Mouse (Mus musculus) liver, embryonic 15.5 days (tissue): Measurements from ENCODE around the gene Golga5. TPM values are rescaled to one million over a fixed set of nuclear protein-coding genes. Genes with fewer than 3 reads are reported as not detected.
"Not testable (repeated sequence)": the region's sequence is repeated elsewhere in the genome, so short reads cannot be mapped to it uniquely, and the experiment has no call there.

Experiments
- ATAC-seq: fragments of 200-750 bp; cut with Nextera tagmentation; 2 replicates; pipeline ENCODE4 v1.8.0; 2017; ENCODE audit warnings: moderate number of reproducible peaks, mild to moderate bottlenecking, moderate library complexity; ENCODE audit not compliant: insufficient read depth
- H3K27ac ChIP-seq: fragments of 300-500 bp; sonication (generic); replicated peaks from 2 replicates; pipeline ENCODE4 v1.5.1; 2015; ENCODE audit warnings: mild to moderate bottlenecking, inconsistent platforms
- H3K27me3 ChIP-seq: fragments of 300-500 bp; sonication (generic); 2 replicates; pipeline ENCODE4 v1.6.1; 2015; ENCODE audit warnings: mild to moderate bottlenecking, inconsistent platforms
- H3K36me3 ChIP-seq: fragments of 300-500 bp; sonication (generic); replicated peaks from 2 replicates; pipeline ENCODE4 v1.6.1; 2015; ENCODE audit warnings: moderate library complexity, mild to moderate bottlenecking, inconsistent platforms
- H3K4me1 ChIP-seq: fragments of 300-500 bp; sonication (generic); replicated peaks from 2 replicates; pipeline ENCODE4 v1.6.1; 2015; ENCODE audit warnings: inconsistent platforms
- H3K4me2 ChIP-seq: fragments of 300-500 bp; sonication (generic); 2 replicates; pipeline ENCODE4 v1.6.1; 2015; ENCODE audit warnings: moderate library complexity, mild to moderate bottlenecking, inconsistent platforms
- H3K4me3 ChIP-seq: fragments of 300-500 bp; sonication (generic); replicated peaks from 2 replicates; pipeline ENCODE4 v1.5.1; 2015; ENCODE audit warnings: mild to moderate bottlenecking, inconsistent platforms
- H3K9ac ChIP-seq: fragments of 300-500 bp; sonication (generic); 2 replicates; pipeline ENCODE4 v1.6.1; 2015; ENCODE audit warnings: moderate library complexity, mild to moderate bottlenecking, inconsistent platforms
- H3K9me3 ChIP-seq: fragments of 300-500 bp; sonication (generic); replicated peaks from 2 replicates; pipeline ENCODE4 v1.6.1; 2016; ENCODE audit warnings: inconsistent platforms
- WGBS: fragments of 180-500 bp; shearing (Covaris S2); methylation state at CpG from one replicate; pipeline ENCODE4 v1.1.7; 2015; ENCODE audit warnings: mixed read lengths; ENCODE audit not compliant: insufficient replicate concordance; 5-methylcytosine and 5-hydroxymethylcytosine counted together
- polyA plus RNA-seq: library from polyadenylated mRNA; unstranded; fragments of >200 nt; fragmentation: Nextera tagmentation; extraction: Ambion mirVana; gene quantifications from 2 replicates; pipeline ENCODE4 v1.2.1, GENCODE M21; 2015

Golga5 gene
- polyA plus RNA-seq, 1 experiment from 2014 or later = 12.5 TPM

- WGBS = 53% methylated on average over 3 of the region's 3 CpGs
- ATAC-seq = no peak
- H3K4me2 ChIP-seq = no peak overlapping the region
- no peak overlapping the region for H3K4me3 ChIP-seq
- H3K36me3 ChIP-seq = peaks cover 76% of the 10 kb centered on the region
- no peak overlapping the region for H3K9ac ChIP-seq
- no peaks in the 10 kb centered on the region for H3K4me1 ChIP-seq
- H3K27ac ChIP-seq = no peak overlapping the region
- H3K9me3 ChIP-seq = no peaks in the 10 kb centered on the region
- H3K27me3 ChIP-seq = no peaks in the 10 kb centered on the region
These were observed 16.0 kb downstream of the Golga5 start for GRCm38 (mm10) chr12:102484946-102485345.

- Histone ChIP-seq H3K4me3 (no peak overlapping the region), H3K36me3 (peaks cover 76% of the 10 kb centered on the region), H3K4me1 (no peaks in the 10 kb centered on the region), H3K27ac (no peak overlapping the region), H3K9me3 (no peaks in the 10 kb centered on the region), H3K4me2 (no peak overlapping the region), H3K27me3 (no peaks in the 10 kb centered on the region), H3K9ac (no peak overlapping the region)
- no peak for ATAC-seq
- WGBS = 82% methylated on average over 5 of the region's 5 CpGs
These were observed 23.0 kb downstream of the Golga5 start for GRCm38 (mm10) chr12:102491911-102492310.

- not testable (repeated sequence) for H3K27ac ChIP-seq, H3K4me1 ChIP-seq, ATAC-seq, H3K27me3 ChIP-seq, H3K9ac ChIP-seq, H3K9me3 ChIP-seq, H3K4me3 ChIP-seq, H3K4me2 ChIP-seq
- WGBS = 29% methylated on average over 6 of the region's 6 CpGs
- peaks cover 65% of the 10 kb centered on the region for H3K36me3 ChIP-seq
These were observed 26.8 kb downstream of the Golga5 start for GRCm38 (mm10) chr12:102495754-102496153.

- peaks cover 46% of the 10 kb centered on the region for H3K36me3 ChIP-seq
- WGBS = 61% methylated on average over 2 of the region's 2 CpGs
- H3K4me2 ChIP-seq = no peak overlapping the region
- no peak overlapping the region for H3K27ac ChIP-seq
- H3K9ac ChIP-seq = no peak overlapping the region
- no peak overlapping the region for H3K4me3 ChIP-seq
- no peaks in the 10 kb centered on the region for H3K9me3 ChIP-seq
- no peak for ATAC-seq
- no peaks in the 10 kb centered on the region for H3K4me1 ChIP-seq
- H3K27me3 ChIP-seq = no peaks in the 10 kb centered on the region
These were observed 29.0 kb downstream of the Golga5 start for GRCm38 (mm10) chr12:102497905-102498304.

- Histone ChIP-seq H3K27me3 (no peaks in the 10 kb centered on the region), H3K4me3 (no peak overlapping the region), H3K9ac (no peak overlapping the region), H3K27ac (no peak overlapping the region), H3K4me2 (no peak overlapping the region), H3K9me3 (no peaks in the 10 kb centered on the region), H3K4me1 (no peaks in the 10 kb centered on the region), H3K36me3 (peaks cover 39% of the 10 kb centered on the region)
- ATAC-seq = no peak
- WGBS = 78% methylated on average over 8 of the region's 8 CpGs
These were observed 29.8 kb downstream of the Golga5 start for GRCm38 (mm10) chr12:102498726-102499125.

GRCm38 (mm10) chr12:102499210-102499609 is 30.3 kb downstream of the Golga5 start:
- no peaks in the 10 kb centered on the region for H3K4me1 ChIP-seq
- H3K36me3 ChIP-seq = peaks cover 35% of the 10 kb centered on the region
- H3K9ac ChIP-seq = no peak overlapping the region
- H3K4me3 ChIP-seq = no peak overlapping the region
- no peak overlapping the region for H3K27ac ChIP-seq
- no peaks in the 10 kb centered on the region for H3K27me3 ChIP-seq
- H3K9me3 ChIP-seq = no peaks in the 10 kb centered on the region
- 79% methylated on average over 5 of the region's 5 CpGs for WGBS
- H3K4me2 ChIP-seq = no peak overlapping the region
- ATAC-seq = no peak

GRCm38 (mm10) chr12:102499723-102500122 is 30.8 kb downstream of the Golga5 start:
- Histone ChIP-seq H3K4me3 (no peak overlapping the region), H3K4me1 (no peaks in the 10 kb centered on the region), H3K4me2 (no peak overlapping the region), H3K27ac (no peak overlapping the region), H3K27me3 (no peaks in the 10 kb centered on the region), H3K9ac (no peak overlapping the region), H3K36me3 (peaks cover 32% of the 10 kb centered on the region), H3K9me3 (no peaks in the 10 kb centered on the region)
- ATAC-seq = no peak
- WGBS = 45% methylated on average over 4 of the region's 4 CpGs

GRCm38 (mm10) chr12:102501038-102501437 is 32.1 kb downstream of the Golga5 start:
- Histone ChIP-seq H3K9me3 (no peaks in the 10 kb centered on the region), H3K9ac (no peak overlapping the region), H3K4me3 (no peak overlapping the region), H3K36me3 (peaks cover 25% of the 10 kb centered on the region), H3K27ac (no peak overlapping the region), H3K27me3 (no peaks in the 10 kb centered on the region), H3K4me2 (no peak overlapping the region), H3K4me1 (peaks cover 4% of the 10 kb centered on the region; the same call in 1 of the 2 replicates)
- 59% methylated on average over 2 of the region's 2 CpGs for WGBS
- ATAC-seq = no peak

- ATAC-seq = no peak
- H3K36me3 ChIP-seq = peaks cover 16% of the 10 kb centered on the region
- no peak overlapping the region for H3K4me3 ChIP-seq
- H3K27me3 ChIP-seq = no peaks in the 10 kb centered on the region
- no peak overlapping the region for H3K4me2 ChIP-seq
- no peaks in the 10 kb centered on the region for H3K9me3 ChIP-seq
- 56% methylated on average over 8 of the region's 8 CpGs for WGBS
- H3K9ac ChIP-seq = no peak overlapping the region
- H3K4me1 ChIP-seq = peaks cover 4% of the 10 kb centered on the region; the same call in 1 of the 2 replicates
- H3K27ac ChIP-seq = no peak overlapping the region
These were observed 33.1 kb downstream of the Golga5 start for GRCm38 (mm10) chr12:102501848-102502595.

GRCm38 (mm10) chr12:102505131-102505713 is 36.3 kb downstream of the Golga5 start:
- Histone ChIP-seq H3K9me3 (no peaks in the 10 kb centered on the region), H3K4me3 (no peak overlapping the region), H3K27ac (no peak overlapping the region), H3K36me3 (no peaks in the 10 kb centered on the region), H3K4me1 (peaks cover 4% of the 10 kb centered on the region; the same call in 1 of the 2 replicates), H3K4me2 (no peak overlapping the region), H3K27me3 (no peaks in the 10 kb centered on the region), H3K9ac (no peak overlapping the region)
- ATAC-seq = 0 out of 2 replicates have a peak, but pooled peaks have one; percentile 37
- WGBS = 47% methylated on average over 9 of the region's 9 CpGs

GRCm38 (mm10) chr12:102505949-102506348 is 37.0 kb downstream of the Golga5 start:
- ATAC-seq = no peak
- H3K4me3 ChIP-seq = no peak overlapping the region
- 38% methylated on average over 7 of the region's 7 CpGs for WGBS

More at GRCm38 (mm10) chr12:102505949-102506348, 37.0 kb downstream of the Golga5 start:
- Histone ChIP-seq H3K27me3 (no peaks in the 10 kb centered on the region), H3K4me1 (peaks cover 4% of the 10 kb centered on the region; the same call in 1 of the 2 replicates), H3K4me2 (no peak overlapping the region), H3K9ac (no peak overlapping the region), H3K9me3 (no peaks in the 10 kb centered on the region), H3K27ac (no peak overlapping the region), H3K36me3 (no peaks in the 10 kb centered on the region)
